Mouse (Mus musculus): ENCODE data around the gene Lpp. TPM values are rescaled to one million over a fixed set of nuclear protein-coding genes. Genes with fewer than 3 reads are reported as not detected.

Lpp gene
- polyA plus RNA-seq, 1 experiment from 2014 or later: 50.0 TPM

DNA sequence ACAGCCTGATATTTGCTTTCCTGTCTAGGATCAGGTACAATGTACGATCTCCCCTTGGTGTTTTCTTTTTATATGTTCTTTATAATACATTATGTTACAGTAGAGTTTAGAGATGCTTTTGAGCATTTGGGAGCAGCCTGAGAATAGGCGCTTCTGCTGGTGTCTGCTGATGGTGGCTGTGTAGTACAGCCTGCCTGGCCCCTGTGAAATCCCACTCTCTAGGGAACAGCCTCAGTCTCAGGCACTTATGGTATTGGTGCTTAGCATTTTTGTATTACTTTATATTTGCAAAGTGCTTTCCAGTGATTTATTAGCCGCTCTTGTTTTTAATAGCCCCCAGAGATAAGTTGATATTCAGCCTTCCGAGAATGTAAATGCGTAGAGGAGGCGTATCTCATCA is 107.9 kb downstream of the Lpp start:
- H3K36me3 ChIP-seq: no peaks in the 10 kb centered on the region
- H3K27ac ChIP-seq (ENCODE audit: poor library complexity, severe bottlenecking): peak overlapping the region; percentile 79
- H3K27me3 ChIP-seq (replicated peaks): no peaks in the 10 kb centered on the region
- peaks cover 68% of the 10 kb centered on the region for H3K4me1 ChIP-seq (replicated peaks)
- no peaks in the 10 kb centered on the region for H3K9me3 ChIP-seq (replicated peaks)
- peak overlapping the region; percentile 22; the same call in 1 of the 2 replicates for H3K4me2 ChIP-seq
- WGBS: 45% methylated on average over 6 of the region's 6 CpGs
- H3K4me3 ChIP-seq: no peak overlapping the region
- no peak overlapping the region for H3K9ac ChIP-seq
- ATAC-seq (ENCODE audit: insufficient number of reproducible peaks, low FRiP score): no peak

DNA sequence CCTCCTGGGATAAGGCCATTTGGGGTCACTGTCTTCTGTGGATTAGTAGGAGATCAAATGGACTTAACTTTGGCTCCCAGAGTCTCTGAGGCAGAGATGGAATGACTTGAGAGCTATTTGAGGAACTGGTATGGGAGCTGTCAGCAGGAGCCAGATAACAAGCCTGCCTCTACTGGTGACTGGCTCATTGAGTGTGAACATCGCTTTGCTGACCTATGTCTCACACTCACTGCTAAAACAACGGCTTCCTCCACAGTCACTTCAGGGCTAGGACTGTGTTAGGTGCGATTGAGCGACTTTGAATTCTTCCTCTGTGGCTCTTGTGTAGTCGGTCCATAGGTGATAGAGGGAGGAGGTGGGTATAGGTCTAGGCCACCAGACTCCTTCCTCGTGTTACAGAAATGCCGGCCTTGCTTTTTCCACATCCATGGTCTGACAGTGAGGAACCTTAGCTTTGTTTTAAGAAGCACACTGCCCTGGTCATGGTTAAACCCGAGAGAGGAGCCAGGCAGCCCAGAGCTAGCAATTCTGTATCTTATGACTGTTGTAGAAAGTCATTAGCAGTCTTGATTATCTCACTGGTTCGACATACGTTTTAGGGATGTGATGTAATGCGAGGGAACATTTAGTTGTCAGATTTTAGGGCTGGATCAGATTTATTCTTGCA is 108.5 kb downstream of the Lpp start:
- WGBS: 32% methylated on average over 11 of the region's 11 CpGs
- H3K9me3 ChIP-seq (replicated peaks): no peaks in the 10 kb centered on the region
- peak; percentile 67 for ATAC-seq (ENCODE audit: insufficient number of reproducible peaks, low FRiP score)
- H3K27me3 ChIP-seq (replicated peaks): no peaks in the 10 kb centered on the region
- H3K9ac ChIP-seq: no peak overlapping the region
- H3K4me2 ChIP-seq: peak overlapping the region; percentile 22; the same call in 1 of the 2 replicates
- peak overlapping the region; percentile 79 for H3K27ac ChIP-seq (ENCODE audit: poor library complexity, severe bottlenecking)
- no peaks in the 10 kb centered on the region for H3K36me3 ChIP-seq
- H3K4me3 ChIP-seq: no peak overlapping the region
- H3K4me1 ChIP-seq (replicated peaks): peaks cover 70% of the 10 kb centered on the region

DNA sequence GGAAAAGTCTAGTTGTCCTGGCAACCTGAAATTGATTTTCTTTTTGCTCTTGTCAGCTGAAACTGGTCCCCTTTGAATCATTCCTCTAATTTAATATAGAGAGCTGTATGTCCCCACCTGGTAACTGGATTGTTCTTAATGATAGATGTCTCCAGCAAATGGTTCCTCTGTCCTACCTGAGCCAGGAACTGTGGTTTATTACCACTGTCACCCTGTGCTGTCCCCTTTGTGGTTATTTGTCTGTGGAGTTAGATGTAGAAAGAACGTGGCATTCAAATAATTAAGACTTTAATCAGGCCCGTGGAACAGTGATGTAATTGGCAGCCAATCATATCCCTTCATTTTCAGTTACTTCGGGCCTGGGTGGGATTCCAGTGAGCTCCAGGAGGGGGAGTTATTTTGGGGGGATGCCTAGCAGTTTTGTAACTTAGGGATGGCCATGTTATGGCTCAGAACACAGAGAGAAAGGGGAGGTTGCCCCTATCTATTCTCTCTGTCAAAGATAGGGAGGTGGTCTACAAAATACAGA is 109.1 kb downstream of the Lpp start:
- peaks cover 68% of the 10 kb centered on the region for H3K4me1 ChIP-seq (replicated peaks)
- no peaks in the 10 kb centered on the region for H3K27me3 ChIP-seq (replicated peaks)
- H3K36me3 ChIP-seq: no peaks in the 10 kb centered on the region
- peak overlapping the region; percentile 79; the same call in 1 of the 2 replicates for H3K27ac ChIP-seq (ENCODE audit: poor library complexity, severe bottlenecking)
- H3K4me2 ChIP-seq: no peak overlapping the region
- no peak overlapping the region for H3K4me3 ChIP-seq
- no peaks in the 10 kb centered on the region for H3K9me3 ChIP-seq (replicated peaks)
- no peak overlapping the region for H3K9ac ChIP-seq
- ATAC-seq (ENCODE audit: insufficient number of reproducible peaks, low FRiP score): no peak
- WGBS: 79% methylated on average over 3 of the region's 3 CpGs

GRCm38 (mm10) chr16:24504838-24505605 is 111.7 kb downstream of the Lpp start:
- ATAC-seq (ENCODE audit: insufficient number of reproducible peaks, low FRiP score): no peak
- Histone ChIP-seq H3K27me3 (replicated peaks) (no peaks in the 10 kb centered on the region), H3K27ac (ENCODE audit: poor library complexity, severe bottlenecking) (no peak overlapping the region), H3K9ac (no peak overlapping the region), H3K36me3 (no peaks in the 10 kb centered on the region), H3K4me1 (replicated peaks) (peaks cover 67% of the 10 kb centered on the region), H3K4me2 (no peak overlapping the region), H3K4me3 (no peak overlapping the region), H3K9me3 (replicated peaks) (no peaks in the 10 kb centered on the region)
- 71% methylated on average over 7 of the region's 7 CpGs for WGBS

- WGBS: 82% methylated on average over 2 of the region's 2 CpGs
- H3K27me3 ChIP-seq (replicated peaks): no peaks in the 10 kb centered on the region
- no peak overlapping the region for H3K4me2 ChIP-seq
- H3K36me3 ChIP-seq: no peaks in the 10 kb centered on the region
- H3K27ac ChIP-seq (ENCODE audit: poor library complexity, severe bottlenecking): no peak overlapping the region
- no peak overlapping the region for H3K9ac ChIP-seq
- H3K4me1 ChIP-seq (replicated peaks): peaks cover 61% of the 10 kb centered on the region
- no peaks in the 10 kb centered on the region for H3K9me3 ChIP-seq (replicated peaks)
- H3K4me3 ChIP-seq: no peak overlapping the region
- ATAC-seq (ENCODE audit: insufficient number of reproducible peaks, low FRiP score): no peak
These were observed 112.9 kb downstream of the Lpp start for GRCm38 (mm10) chr16:24506237-24506636.

- Histone ChIP-seq H3K4me3 (no peak overlapping the region), H3K36me3 (no peaks in the 10 kb centered on the region), H3K4me2 (no peak overlapping the region), H3K9ac (no peak overlapping the region), H3K9me3 (replicated peaks) (no peaks in the 10 kb centered on the region), H3K4me1 (replicated peaks) (peaks cover 56% of the 10 kb centered on the region), H3K27ac (ENCODE audit: poor library complexity, severe bottlenecking) (no peak overlapping the region), H3K27me3 (replicated peaks) (no peaks in the 10 kb centered on the region)
- ATAC-seq (ENCODE audit: insufficient number of reproducible peaks, low FRiP score): no peak
- WGBS: 57% methylated on average over 4 of the region's 4 CpGs
These were observed 113.4 kb downstream of the Lpp start for GRCm38 (mm10) chr16:24506740-24507139.

GRCm38 (mm10) chr16:24507927-24508540 is 114.7 kb downstream of the Lpp start:
- Histone ChIP-seq H3K27me3 (replicated peaks) (no peaks in the 10 kb centered on the region), H3K9me3 (replicated peaks) (no peaks in the 10 kb centered on the region), H3K4me2 (no peak overlapping the region), H3K27ac (ENCODE audit: poor library complexity, severe bottlenecking) (no peak overlapping the region), H3K4me1 (replicated peaks) (peaks cover 54% of the 10 kb centered on the region), H3K9ac (no peak overlapping the region), H3K36me3 (no peaks in the 10 kb centered on the region), H3K4me3 (no peak overlapping the region)
- WGBS: 88% methylated on average over 5 of the region's 5 CpGs
- ATAC-seq (ENCODE audit: insufficient number of reproducible peaks, low FRiP score): no peak

- Histone ChIP-seq H3K9me3 (replicated peaks) (no peaks in the 10 kb centered on the region), H3K9ac (no peak overlapping the region), H3K27me3 (replicated peaks) (no peaks in the 10 kb centered on the region), H3K27ac (ENCODE audit: poor library complexity, severe bottlenecking) (no peak overlapping the region), H3K4me3 (no peak overlapping the region), H3K36me3 (no peaks in the 10 kb centered on the region), H3K4me2 (no peak overlapping the region), H3K4me1 (replicated peaks) (peaks cover 53% of the 10 kb centered on the region)
- ATAC-seq (ENCODE audit: insufficient number of reproducible peaks, low FRiP score): no peak
- 62% methylated on average over 5 of the region's 5 CpGs for WGBS
These were observed 115.9 kb downstream of the Lpp start for GRCm38 (mm10) chr16:24509100-24509812.

GRCm38 (mm10) chr16:24509813-24510166 is 116.5 kb downstream of the Lpp start:
- no peaks in the 10 kb centered on the region for H3K27me3 ChIP-seq (replicated peaks)
- H3K27ac ChIP-seq (ENCODE audit: poor library complexity, severe bottlenecking): no peak overlapping the region
- no peak overlapping the region for H3K9ac ChIP-seq
- 64% methylated on average over 1 of the region's 1 CpGs for WGBS
- no peak overlapping the region for H3K4me3 ChIP-seq
- no peaks in the 10 kb centered on the region for H3K9me3 ChIP-seq (replicated peaks)
- H3K36me3 ChIP-seq: no peaks in the 10 kb centered on the region
- no peak overlapping the region for H3K4me2 ChIP-seq
- ATAC-seq (ENCODE audit: insufficient number of reproducible peaks, low FRiP score): no peak
- peaks cover 50% of the 10 kb centered on the region for H3K4me1 ChIP-seq (replicated peaks)

DNA sequence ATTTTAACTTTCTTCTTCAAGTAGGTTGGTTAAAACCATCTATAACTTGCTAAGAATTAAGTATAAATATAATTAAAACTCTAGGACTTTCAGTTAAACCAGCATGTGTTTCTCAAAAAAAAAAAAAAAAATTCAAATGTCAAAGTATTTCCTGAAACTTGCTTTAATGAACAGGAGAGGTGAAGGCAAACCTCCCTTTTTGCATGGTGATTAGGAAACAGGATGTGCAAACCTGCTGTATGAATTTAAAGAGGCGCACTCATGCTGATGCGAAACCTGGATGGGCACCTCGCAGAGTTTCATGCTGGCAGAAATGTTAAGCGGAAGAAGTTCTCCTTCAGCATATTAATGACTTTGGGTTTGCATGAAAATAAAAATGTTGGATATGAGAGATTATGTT is 119.9 kb downstream of the Lpp start:
- Histone ChIP-seq H3K27ac (ENCODE audit: poor library complexity, severe bottlenecking) (no peak overlapping the region), H3K4me2 (no peak overlapping the region), H3K4me3 (no peak overlapping the region), H3K36me3 (no peaks in the 10 kb centered on the region), H3K9me3 (replicated peaks) (no peaks in the 10 kb centered on the region), H3K27me3 (replicated peaks) (no peaks in the 10 kb centered on the region), H3K4me1 (replicated peaks) (peaks cover 67% of the 10 kb centered on the region), H3K9ac (no peak overlapping the region)
- no peak for ATAC-seq (ENCODE audit: insufficient number of reproducible peaks, low FRiP score)
- WGBS: 89% methylated on average over 4 of the region's 4 CpGs

All from heart, embryonic 12.5 days (tissue).